Mouse (Mus musculus) erythroblast, embryonic 14.5 days (primary cell): Measurements from ENCODE around the gene Prl7c1. TPM values are rescaled to one million over a fixed set of nuclear protein-coding genes. Genes with fewer than 3 reads are reported as not detected.
"Not testable (repeated sequence)": the region's sequence is repeated elsewhere in the genome, so short reads cannot be mapped to it uniquely, and the experiment has no call there.

ENCODE experiments used
- H3K27me3 ChIP-seq: 2 replicates; pipeline ENCODE4 v1.6.1; 2012; ENCODE audit warnings: inconsistent platforms; ENCODE audit not compliant: control insufficient read depth
- H3K36me3 ChIP-seq: 2 replicates; pipeline ENCODE4 v1.6.1; 2012; ENCODE audit warnings: mild to moderate bottlenecking, inconsistent platforms; ENCODE audit not compliant: control insufficient read depth
- H3K4me1 ChIP-seq: 2 replicates; pipeline ENCODE4 v1.6.1; 2012; ENCODE audit warnings: inconsistent platforms; ENCODE audit not compliant: control insufficient read depth
- H3K4me3 ChIP-seq: replicated peaks from 2 replicates; pipeline ENCODE3; 2012; ENCODE audit warnings: moderate library complexity, mild to moderate bottlenecking, inconsistent platforms
- H3K9me3 ChIP-seq: 2 replicates; pipeline ENCODE4 v1.6.1; 2012; ENCODE audit warnings: low read length, inconsistent platforms, mixed read lengths; ENCODE audit not compliant: control insufficient read depth
- GATA1 ChIP-seq: IDR thresholded peaks from 2 replicates; pipeline ENCODE4 v1.6.1; 2012; ENCODE audit warnings: low read length, inconsistent platforms, mixed read lengths
- TAL1 ChIP-seq: IDR thresholded peaks from 3 replicates; pipeline ENCODE4 v1.6.1; 2012; ENCODE audit warnings: low read length, inconsistent platforms, mixed read lengths
- polyA plus RNA-seq: library from polyadenylated mRNA; stranded (reverse); fragments of >175 nt; gene quantifications from 2 replicates; pipeline ENCODE4 v1.2.3, GENCODE M21; 2012

Prl7c1 gene
- not detected in 2 replicates for polyA plus RNA-seq

DNA sequence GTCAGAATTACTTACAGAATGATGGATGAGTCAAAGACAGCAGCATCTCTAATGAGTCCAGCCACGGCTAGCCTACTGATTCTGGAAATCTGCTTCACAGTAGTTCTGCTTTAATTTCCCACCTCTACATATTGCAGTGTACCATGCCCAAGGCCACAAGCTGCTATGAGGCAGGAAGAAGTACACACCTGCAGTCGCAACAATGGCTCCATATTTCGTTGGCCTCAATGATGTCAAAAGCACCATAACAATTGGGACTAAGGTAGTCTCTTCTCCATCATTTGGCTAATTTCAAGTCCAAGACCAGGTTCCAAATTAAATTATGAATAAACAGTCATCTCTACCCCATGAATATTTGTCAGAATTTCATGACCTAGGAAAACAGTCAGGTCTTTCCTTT is at the start of gene Prl7c1:
Gene Prl7c1 (minus strand): TSS at position 101 of the 400 bp plus-strand sequence.
- H3K4me1 ChIP-seq, H3K9me3 ChIP-seq, H3K36me3 ChIP-seq: not testable (repeated sequence)

GRCm38 (mm10) chr13:27802765-27803164 is 22.2 kb upstream of the Prl7c1 start:
- Histone ChIP-seq H3K4me3 (no peak overlapping the region), H3K4me1 (no peaks in the 10 kb centered on the region), H3K27me3 (no peaks in the 10 kb centered on the region), H3K36me3 (no peaks in the 10 kb centered on the region), H3K9me3 (no peaks in the 10 kb centered on the region)
- TF ChIP-seq TAL1 (no peak), GATA1 (no peak)

More for the DNA sequence above, at the start of gene Prl7c1:
- H3K27me3 ChIP-seq, H3K4me3 ChIP-seq: not testable (repeated sequence)

DNA sequence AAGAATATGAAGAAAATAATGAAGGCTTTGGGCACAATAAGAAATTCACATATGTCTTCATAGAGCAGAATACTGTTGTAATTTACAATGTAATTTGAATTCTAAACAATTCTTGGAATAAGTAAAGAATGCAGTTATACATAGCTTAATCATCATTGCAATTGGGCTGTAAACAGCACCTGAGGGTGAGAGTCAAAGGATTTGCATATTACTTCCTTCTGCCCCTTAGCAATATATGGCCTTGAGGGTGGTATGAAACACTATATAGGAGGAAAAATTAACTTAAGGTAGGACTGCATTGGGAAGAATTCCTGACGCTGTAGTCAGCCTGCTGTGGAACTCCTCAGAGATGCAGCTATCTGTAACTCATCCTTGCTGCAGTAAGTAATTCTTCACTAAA is 20.8 kb upstream of the Prl7c1 start, which contains the start of gene Prl2a1:
Gene Prl2a1 (plus strand): TSS at position 301 of the 400 bp plus-strand sequence.
- no peaks in the 10 kb centered on the region for H3K27me3 ChIP-seq
- no peaks in the 10 kb centered on the region for H3K9me3 ChIP-seq
- H3K4me3 ChIP-seq, result no peak within 1 kb of the TSS
- no peaks in the 10 kb centered on the region for H3K36me3 ChIP-seq
- H3K4me1 ChIP-seq, result no peaks in the 10 kb centered on the region
- no peak for TF ChIP-seq GATA1
- no peak for TF ChIP-seq TAL1

DNA sequence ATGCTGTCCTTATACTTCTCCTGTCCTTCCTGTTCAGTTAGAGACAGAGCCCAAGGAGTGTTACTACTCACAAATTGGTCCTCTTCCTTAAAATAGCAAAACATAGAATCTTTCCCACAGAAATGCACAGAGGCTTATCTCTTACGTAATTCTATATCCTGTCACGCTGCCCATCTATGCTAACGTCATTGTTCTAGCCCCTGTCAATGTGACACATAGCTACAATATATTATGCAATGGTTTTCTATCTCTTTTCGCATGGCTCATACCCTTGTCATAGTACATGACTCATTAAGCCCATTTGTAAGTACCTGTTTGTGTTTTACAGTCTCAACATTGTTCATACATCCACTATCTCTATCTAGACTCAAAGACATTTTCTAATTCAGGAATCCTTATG is 18.7 kb upstream of the Prl7c1 start:
- TF ChIP-seq TAL1 (no peak), GATA1 (no peak)
- Histone ChIP-seq H3K9me3 (no peaks in the 10 kb centered on the region), H3K27me3 (no peaks in the 10 kb centered on the region), H3K4me3 (no peak overlapping the region), H3K36me3 (no peaks in the 10 kb centered on the region), H3K4me1 (no peaks in the 10 kb centered on the region)

DNA sequence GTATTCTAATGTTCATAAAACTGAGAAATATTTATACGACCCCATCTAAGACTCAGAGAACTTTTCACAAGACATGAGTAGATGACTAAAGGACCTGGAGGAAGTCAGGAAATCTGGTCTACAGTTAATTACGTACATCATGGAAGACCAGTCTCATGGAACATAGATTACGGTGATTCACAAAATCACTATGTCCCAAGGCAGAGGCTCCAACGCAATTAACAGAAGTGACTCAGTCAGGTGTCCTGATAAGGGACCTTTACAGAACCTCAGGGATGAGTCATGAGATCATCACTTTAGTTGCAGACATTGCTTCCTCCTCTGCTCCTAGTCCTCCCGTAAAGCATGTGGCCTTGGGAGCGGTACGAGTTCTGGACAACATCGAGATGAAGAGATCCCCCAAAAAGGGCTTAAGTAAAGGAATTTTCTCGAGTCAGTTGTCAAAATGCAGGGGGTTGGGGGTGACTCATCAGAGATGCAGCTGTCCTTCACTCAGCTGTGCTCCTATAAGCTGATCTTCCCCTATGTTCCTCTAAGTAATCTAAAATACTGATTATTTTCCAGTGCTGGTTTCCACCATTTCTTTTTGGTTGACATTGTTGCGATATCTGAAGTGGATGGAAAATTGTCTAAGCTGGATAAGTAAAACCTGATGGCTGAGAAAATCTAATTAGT is 46.0 kb downstream of the Prl7c1 start:
- H3K9me3 ChIP-seq, result no peaks in the 10 kb centered on the region
- H3K4me1 ChIP-seq, result no peaks in the 10 kb centered on the region
- no peak for TF ChIP-seq GATA1
- no peak for TF ChIP-seq TAL1
- H3K4me3 ChIP-seq, result no peak overlapping the region
- no peaks in the 10 kb centered on the region for H3K36me3 ChIP-seq
- no peaks in the 10 kb centered on the region for H3K27me3 ChIP-seq

DNA sequence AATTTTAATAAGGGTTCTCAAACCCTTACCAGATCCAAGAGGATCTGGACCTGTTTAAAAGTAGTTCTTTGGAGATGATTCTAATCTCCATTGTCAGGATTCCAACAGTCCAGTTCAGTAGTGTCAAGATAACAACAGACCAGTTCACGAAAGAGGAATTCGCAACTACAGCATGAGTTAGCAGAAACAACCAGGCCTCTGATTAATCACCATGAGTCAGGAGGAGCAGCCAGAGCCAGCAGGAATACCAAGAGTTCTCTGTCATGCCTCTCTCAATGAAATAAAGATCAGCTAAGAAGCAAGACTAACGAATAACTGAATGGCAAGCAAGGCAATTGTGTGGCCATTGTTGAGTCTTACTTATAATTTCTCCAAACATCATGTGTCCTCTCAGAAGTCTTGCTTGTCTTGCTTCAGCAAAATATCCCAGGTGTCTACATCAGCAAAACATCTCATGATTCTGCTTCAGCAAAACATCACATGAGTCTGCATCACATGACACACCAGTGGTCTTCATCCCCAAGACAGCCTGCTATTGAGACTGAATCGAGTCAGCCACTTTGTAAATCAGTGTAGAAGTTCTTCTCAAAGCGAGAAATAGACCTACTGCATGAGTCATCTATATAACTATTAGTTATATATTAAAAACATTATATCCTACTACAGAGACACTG is 50.2 kb downstream of the Prl7c1 start:
- H3K9me3 ChIP-seq, H3K27me3 ChIP-seq, H3K4me1 ChIP-seq, H3K36me3 ChIP-seq, H3K4me3 ChIP-seq: not testable (repeated sequence)

DNA sequence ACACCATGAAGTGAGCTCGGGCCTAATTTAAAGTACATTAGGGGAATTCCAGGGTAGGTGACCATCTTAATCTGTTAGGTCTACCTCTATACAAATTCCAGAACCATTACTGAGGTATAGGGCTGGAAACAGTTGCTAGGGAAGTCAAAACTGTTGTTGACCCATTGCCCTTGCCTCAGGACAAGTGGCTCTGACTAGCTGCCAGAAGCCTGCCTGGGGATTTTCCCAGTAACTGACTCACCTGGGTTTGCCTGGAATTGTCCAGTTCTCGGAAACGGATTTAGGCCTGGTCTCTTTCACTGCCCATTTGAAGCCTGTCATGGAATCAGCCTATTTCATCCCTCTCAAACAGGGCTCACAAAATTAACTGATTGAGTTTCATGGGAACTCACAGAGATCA is 55.5 kb downstream of the Prl7c1 start:
- not testable (repeated sequence) for H3K4me1 ChIP-seq, H3K9me3 ChIP-seq, H3K4me3 ChIP-seq, H3K27me3 ChIP-seq, H3K36me3 ChIP-seq

Other genes starting within 250 kb of the Prl7c1 start
- gene Prl8a9, start 216.2 kb downstream of the Prl7c1 start, polyA plus RNA-seq, result not detected in 2 replicates
- gene Prl8a1, start 198.6 kb downstream of the Prl7c1 start, polyA plus RNA-seq, result not detected in 2 replicates
- gene Prl7b1, start 170.2 kb downstream of the Prl7c1 start, polyA plus RNA-seq, result not detected in 2 replicates
- gene Prl7a1, start 138.3 kb downstream of the Prl7c1 start, polyA plus RNA-seq, result not detected in 2 replicates
- not detected in 2 replicates for gene Prl7a2, start 112.8 kb downstream of the Prl7c1 start, polyA plus RNA-seq
- gene Prl7d1, start 64.1 kb downstream of the Prl7c1 start, polyA plus RNA-seq, result not detected in 2 replicates
- not detected in 2 replicates for gene Prl2a1, start 20.9 kb upstream of the Prl7c1 start, polyA plus RNA-seq
- gene Prl2c1, start 68.5 kb upstream of the Prl7c1 start, polyA plus RNA-seq, result not detected in 2 replicates
- not detected in 2 replicates for gene Prl4a1, start 235.4 kb upstream of the Prl7c1 start, polyA plus RNA-seq